Mouse (Mus musculus) liver, embryonic 14.5 days (tissue): Measurements from ENCODE around the gene Plcb2. TPM values are rescaled to one million over a fixed set of nuclear protein-coding genes. Genes with fewer than 3 reads are reported as not detected.

Experiments used
- ATAC-seq: fragments of 200-750 bp; cut with Nextera tagmentation; 2 replicates; pipeline ENCODE4 v1.8.0; 2017; ENCODE audit warnings: moderate number of reproducible peaks, mild to moderate bottlenecking, moderate library complexity; ENCODE audit not compliant: insufficient read depth
- DNase-seq, 3 experiments: peaks; one replicate each; pipeline ENCODE4 v3.0.0-alpha.2; 2012 to 2013; ENCODE audit warnings: low read depth in 3 of 3, low spot score in 3 of 3
- H3K27ac ChIP-seq: fragments of 300-500 bp; sonication (generic); 2 replicates; pipeline ENCODE4 v1.5.1; 2014; ENCODE audit warnings: moderate library complexity, mild to moderate bottlenecking, control low read depth, inconsistent platforms
- H3K27me3 ChIP-seq: fragments of 300-500 bp; sonication (generic); 2 replicates; pipeline ENCODE4 v1.6.1; 2014; ENCODE audit warnings: mild to moderate bottlenecking, low read length, moderate library complexity; ENCODE audit not compliant: control insufficient read depth, insufficient read depth
- H3K36me3 ChIP-seq: fragments of 300-500 bp; sonication (generic); replicated peaks from 2 replicates; pipeline ENCODE4 v1.6.1; 2014; ENCODE audit warnings: low read depth; ENCODE audit not compliant: control insufficient read depth, insufficient read depth
- H3K4me1 ChIP-seq, 2 experiments: fragments of 200-500 bp in 1 of 2; fragments of 300-500 bp in 1 of 2; sonication (generic) in 1 of 2; replicated peaks; 2 replicates each; pipeline ENCODE4 v1.6.1; 2012 to 2014; ENCODE audit warnings: antibody characterized with exemption in 1 of 2, inconsistent platforms in 1 of 2, low read length in 1 of 2; ENCODE audit not compliant: control insufficient read depth in 2 of 2, insufficient read depth in 2 of 2
- H3K4me2 ChIP-seq: fragments of 300-500 bp; sonication (generic); 2 replicates; pipeline ENCODE4 v1.6.1; 2014; ENCODE audit warnings: low read depth, mild to moderate bottlenecking, control low read depth, moderate library complexity
- H3K4me3 ChIP-seq, 2 experiments: fragments of 200-500 bp in 1 of 2; fragments of 300-500 bp in 1 of 2; sonication (generic) in 1 of 2; 2 replicates each; pipeline ENCODE4 v1.5.1; 2012 to 2014; ENCODE audit warnings: low read depth in 2 of 2, low read length in 2 of 2, mild to moderate bottlenecking in 2 of 2, control low read depth in 1 of 2, inconsistent platforms in 1 of 2, moderate library complexity in 1 of 2; ENCODE audit not compliant: insufficient read depth in 1 of 2
- H3K9ac ChIP-seq: fragments of 300-500 bp; sonication (generic); replicated peaks from 2 replicates; pipeline ENCODE4 v1.6.1; 2014; ENCODE audit warnings: mild to moderate bottlenecking, control low read depth, moderate library complexity
- H3K9me3 ChIP-seq: fragments of 300-500 bp; sonication (generic); 2 replicates; pipeline ENCODE4 v1.6.1; 2016; ENCODE audit warnings: low read length, mixed read lengths; ENCODE audit not compliant: control insufficient read depth
- CTCF ChIP-seq: IDR thresholded peaks from 2 replicates; pipeline ENCODE4 v1.5.1; 2016; ENCODE audit warnings: antibody characterized with exemption, low read depth, control low read depth
- EP300 ChIP-seq: IDR thresholded peaks from 2 replicates; pipeline ENCODE4 v1.6.1; 2016; ENCODE audit warnings: antibody characterized with exemption, low read depth
- WGBS: fragments of 180-500 bp; shearing (Covaris S2); extraction: QIAGEN DNeasy Blood & Tissue Kit; methylation state at CpG from one replicate; pipeline ENCODE4 v1.1.7; 2014; ENCODE audit not compliant: insufficient replicate concordance; 5-methylcytosine and 5-hydroxymethylcytosine counted together
- polyA plus RNA-seq, 2 experiments: library from polyadenylated mRNA; depleted of rRNA in 1 of 2; stranded (reverse) in 1 of 2; unstranded in 1 of 2; fragments of >200 nt; fragmentation: Nextera tagmentation in 1 of 2; extraction: Ambion mirVana in 1 of 2; gene quantifications; 2 replicates each; pipeline versions ENCODE4 v1.2.1 to v1.2.3; 2012 to 2014

Gene Plcb2
- polyA plus RNA-seq, 2 experiments = 1.5 to 3.1 TPM

- Histone ChIP-seq H3K4me3 (no peak overlapping the region), H3K9ac (no peak overlapping the region), H3K27ac (no peak overlapping the region), H3K36me3 (no peaks in the 10 kb centered on the region), H3K9me3 (no peaks in the 10 kb centered on the region), H3K4me2 (no peak overlapping the region), H3K27me3 (no peaks in the 10 kb centered on the region; the same call in 1 of the 2 replicates), H3K4me1 (no peaks in the 10 kb centered on the region)
- no peak for TF ChIP-seq EP300
- no peak for TF ChIP-seq CTCF
- ATAC-seq = no peak
- 81% methylated on average over 19 of the region's 19 CpGs for WGBS
- DNase-seq = no peak
Observed at GRCm38 (mm10) chr2:118693370-118693966, 34.8 kb downstream of the Plcb2 start.

- WGBS = 61% methylated on average over 10 of the region's 10 CpGs
- H3K4me3 ChIP-seq = no peak overlapping the region
- H3K9ac ChIP-seq = no peak overlapping the region
- 0 out of 2 replicates have a peak, but pooled peaks have one; percentile 7 for TF ChIP-seq CTCF
- no peak for TF ChIP-seq EP300
- no peaks in the 10 kb centered on the region; the same call in 1 of the 2 replicates for H3K27me3 ChIP-seq
- DNase-seq (no peak), ATAC-seq (no peak)
- H3K9me3 ChIP-seq = no peaks in the 10 kb centered on the region
- H3K4me1 ChIP-seq = no peaks in the 10 kb centered on the region
- H3K36me3 ChIP-seq = no peaks in the 10 kb centered on the region
- H3K27ac ChIP-seq = no peak overlapping the region
- H3K4me2 ChIP-seq = no peak overlapping the region
Observed at GRCm38 (mm10) chr2:118689875-118690274, 38.4 kb downstream of the Plcb2 start.

GRCm38 (mm10) chr2:118687791-118688190, 40.4 kb downstream of the Plcb2 start:
- ATAC-seq (no peak), DNase-seq (no peak)
- H3K27me3 ChIP-seq = no peaks in the 10 kb centered on the region; the same call in 1 of the 2 replicates
- WGBS = 79% methylated on average over 3 of the region's 3 CpGs
- peaks cover 0 to 3% of the 10 kb centered on the region in 2 experiments; a peak in 1 of 4 replicates for H3K4me1 ChIP-seq
- no peak overlapping the region for H3K27ac ChIP-seq
- no peaks in the 10 kb centered on the region for H3K36me3 ChIP-seq
- H3K4me2 ChIP-seq = no peak overlapping the region
- TF ChIP-seq EP300 = no peak
- no peak for TF ChIP-seq CTCF
- H3K9ac ChIP-seq = no peak overlapping the region
- H3K4me3 ChIP-seq = no peak overlapping the region
- H3K9me3 ChIP-seq = no peaks in the 10 kb centered on the region

GRCm38 (mm10) chr2:118686693-118687092, 41.5 kb downstream of the Plcb2 start:
- TF ChIP-seq EP300 = no peak
- no peak for TF ChIP-seq CTCF
- peaks cover 0 to 6% of the 10 kb centered on the region in 2 experiments; a peak in 2 of 4 replicates for H3K4me1 ChIP-seq
- H3K4me3 ChIP-seq = no peak overlapping the region
- H3K27me3 ChIP-seq = no peaks in the 10 kb centered on the region; the same call in 1 of the 2 replicates
- H3K36me3 ChIP-seq = no peaks in the 10 kb centered on the region
- 70% methylated on average over 8 of the region's 8 CpGs for WGBS
- ATAC-seq (no peak), DNase-seq (no peak)
- H3K9ac ChIP-seq = no peak overlapping the region
- no peak overlapping the region for H3K4me2 ChIP-seq
- H3K9me3 ChIP-seq = no peaks in the 10 kb centered on the region
- H3K27ac ChIP-seq = no peak overlapping the region

GRCm38 (mm10) chr2:118685088-118685487, 43.1 kb downstream of the Plcb2 start:
- H3K4me2 ChIP-seq = no peak overlapping the region
- no peak for TF ChIP-seq CTCF
- TF ChIP-seq EP300 = no peak
- ATAC-seq (no peak), DNase-seq (no peak)
- peaks cover 0 to 6% of the 10 kb centered on the region in 2 experiments; a peak in 2 of 4 replicates for H3K4me1 ChIP-seq
- H3K9ac ChIP-seq = no peak overlapping the region
- no peak overlapping the region for H3K4me3 ChIP-seq
- no peaks in the 10 kb centered on the region for H3K36me3 ChIP-seq
- 68% methylated on average over 4 of the region's 4 CpGs for WGBS
- no peaks in the 10 kb centered on the region for H3K27me3 ChIP-seq
- no peak overlapping the region for H3K27ac ChIP-seq
- no peaks in the 10 kb centered on the region for H3K9me3 ChIP-seq
